Mouse (Mus musculus): Measurements from ENCODE around the gene Psmb8.

The Psmb8 gene

DNA sequence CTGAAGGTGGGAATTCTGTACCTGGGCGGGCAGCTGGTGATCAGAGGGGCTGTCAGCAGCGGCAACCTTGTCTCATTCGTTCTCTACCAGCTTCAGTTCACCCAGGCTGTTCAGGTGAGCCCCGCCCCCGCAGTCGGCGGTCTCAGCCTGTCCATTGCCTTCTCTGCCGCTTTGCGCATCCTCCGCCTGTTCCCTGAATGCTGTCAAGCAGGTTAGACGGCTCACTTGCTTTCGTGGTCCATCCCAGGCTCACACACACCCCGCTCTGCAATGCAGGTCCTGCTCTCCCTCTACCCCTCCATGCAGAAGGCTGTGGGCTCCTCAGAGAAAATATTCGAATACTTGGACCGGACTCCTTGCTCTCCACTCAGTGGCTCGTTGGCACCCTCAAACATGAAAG lies 4.7 kb upstream of the Psmb8 start:
- in situ Hi-C loops (cut with MboI; ENCODE audit: low sequenced_read_pairs): no loop called here

DNA sequence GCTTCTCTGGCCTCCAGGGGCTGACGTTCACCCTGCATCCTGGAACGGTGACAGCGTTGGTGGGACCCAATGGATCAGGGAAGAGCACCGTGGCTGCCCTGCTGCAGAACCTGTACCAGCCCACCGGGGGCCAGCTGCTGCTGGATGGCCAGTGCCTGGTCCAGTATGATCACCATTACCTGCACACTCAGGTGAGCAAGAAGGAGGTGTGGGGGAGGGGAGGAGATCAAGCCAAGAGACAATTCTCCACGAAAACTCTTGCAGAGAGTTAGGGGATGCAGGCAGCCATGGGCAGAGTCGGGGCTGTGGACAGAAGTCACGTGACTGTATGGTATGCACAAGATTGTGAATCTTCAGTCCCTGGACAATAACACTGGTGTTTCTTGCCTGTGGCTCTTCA lies 4.1 kb upstream of the Psmb8 start:
- in situ Hi-C loops (cut with MboI; ENCODE audit: low sequenced_read_pairs): no loop called here

DNA sequence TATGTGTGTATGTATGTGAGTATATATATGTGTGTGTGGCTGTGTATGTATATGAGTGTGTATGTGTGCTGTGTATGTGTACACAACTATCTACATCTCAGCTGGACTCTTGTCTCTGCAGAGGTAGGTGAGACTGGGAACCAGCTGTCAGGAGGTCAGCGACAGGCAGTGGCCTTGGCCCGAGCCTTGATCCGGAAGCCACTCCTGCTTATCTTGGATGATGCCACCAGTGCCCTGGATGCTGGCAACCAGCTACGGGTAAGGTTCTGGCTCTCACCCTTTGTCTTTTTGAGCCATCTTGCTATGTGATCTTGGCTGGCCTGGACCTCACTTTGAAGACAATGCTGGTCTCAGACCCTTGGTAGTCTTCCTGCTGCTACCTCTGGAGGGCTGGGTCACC lies 2.8 kb upstream of the Psmb8 start:
- in situ Hi-C loops (cut with MboI; ENCODE audit: low sequenced_read_pairs): no loop called here

DNA sequence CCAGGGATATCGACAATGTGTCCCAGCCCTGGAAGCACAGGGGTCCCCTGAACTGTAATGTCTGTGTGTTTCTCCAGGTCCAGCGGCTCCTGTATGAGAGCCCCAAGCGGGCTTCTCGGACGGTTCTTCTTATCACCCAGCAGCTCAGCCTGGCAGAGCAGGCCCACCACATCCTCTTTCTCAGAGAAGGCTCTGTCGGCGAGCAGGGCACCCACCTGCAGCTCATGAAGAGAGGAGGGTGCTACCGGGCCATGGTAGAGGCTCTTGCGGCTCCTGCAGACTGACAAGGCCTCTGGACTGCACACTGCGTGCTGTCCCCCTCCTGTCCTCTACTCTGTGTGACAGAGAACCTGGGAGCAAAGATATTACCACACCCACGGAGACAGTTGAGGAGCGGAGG lies 1.0 kb upstream of the Psmb8 start:
- in situ Hi-C loops (cut with MboI; ENCODE audit: low sequenced_read_pairs): no loop called here

DNA sequence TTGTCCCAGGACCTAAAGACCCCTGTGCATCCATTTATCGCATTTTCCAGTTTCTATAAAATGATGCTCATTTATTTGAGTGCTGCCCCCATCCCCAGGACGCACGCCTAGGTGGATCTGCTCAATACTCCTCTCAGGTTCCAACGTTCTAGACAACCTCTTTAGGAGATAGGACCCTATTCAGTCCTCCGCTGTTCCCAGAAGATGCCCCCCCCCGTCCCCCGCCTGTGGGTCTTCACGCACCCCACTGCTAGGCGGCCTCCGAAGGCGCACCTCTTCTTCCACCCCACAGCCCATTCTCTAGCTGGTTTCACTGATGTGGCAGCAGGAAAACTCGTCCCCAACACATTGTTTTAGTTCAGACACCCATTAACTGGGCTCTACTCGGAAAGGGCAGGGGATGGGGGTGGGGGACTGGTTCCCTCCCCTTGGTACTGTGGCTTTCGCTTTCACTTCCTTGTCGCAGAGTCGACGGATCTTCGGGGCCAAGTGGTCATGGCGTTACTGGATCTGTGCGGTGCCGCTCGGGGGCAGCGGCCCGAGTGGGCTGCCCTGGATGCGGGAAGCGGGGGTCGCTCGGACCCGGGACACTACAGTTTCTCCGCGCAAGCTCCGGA lies 491 bp downstream of the Psmb8 start:
- in situ Hi-C loops (cut with MboI; ENCODE audit: low sequenced_read_pairs): no loop called here

DNA sequence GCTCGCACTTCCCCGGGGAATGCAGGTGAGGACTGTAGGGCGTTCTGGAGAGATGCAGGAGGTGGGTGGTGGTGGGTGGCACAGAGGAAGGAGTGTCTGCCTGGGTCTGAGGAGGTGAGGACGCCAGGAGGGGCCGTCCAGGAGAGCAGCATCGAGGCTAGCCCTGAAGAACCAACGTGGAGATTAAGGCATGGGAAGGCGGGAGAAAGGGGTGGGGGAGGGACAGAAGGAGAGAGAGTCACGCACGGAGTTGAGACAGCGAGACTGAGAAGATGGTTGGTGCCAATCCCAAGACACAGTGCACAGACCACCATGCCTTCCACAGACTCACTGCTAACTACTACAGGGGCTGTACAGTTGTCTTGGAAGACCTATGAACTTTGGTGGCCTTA lies 996 bp downstream of the Psmb8 start:
- in situ Hi-C loops (cut with MboI; ENCODE audit: low sequenced_read_pairs): no loop called here

DNA sequence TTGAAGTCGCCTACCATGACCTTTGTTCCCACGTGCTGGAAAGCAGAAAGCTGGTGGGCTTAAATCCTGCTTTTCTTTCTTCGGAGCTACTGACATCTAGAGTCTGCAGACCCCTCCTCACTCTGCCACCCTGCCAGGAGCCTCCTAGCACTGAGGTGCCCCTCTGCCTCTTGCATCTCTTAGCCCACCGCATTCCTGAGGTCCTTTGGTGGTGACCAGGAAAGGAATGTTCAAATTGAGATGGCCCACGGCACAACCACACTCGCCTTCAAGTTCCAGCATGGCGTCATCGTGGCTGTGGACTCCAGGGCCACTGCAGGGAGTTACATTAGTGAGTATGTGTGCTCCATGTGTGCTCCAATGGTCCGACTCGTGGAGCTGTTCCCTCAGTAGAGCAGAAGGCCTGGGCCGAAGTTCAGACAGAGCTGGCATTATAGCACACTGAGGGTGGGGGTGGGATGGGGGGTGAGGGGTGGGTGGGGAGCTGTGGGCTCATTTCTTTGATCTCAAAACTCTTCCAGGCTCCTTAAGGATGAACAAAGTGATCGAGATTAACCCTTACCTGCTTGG lies 1.6 kb downstream of the Psmb8 start:
- in situ Hi-C loops (cut with MboI; ENCODE audit: low sequenced_read_pairs): no loop called here

DNA sequence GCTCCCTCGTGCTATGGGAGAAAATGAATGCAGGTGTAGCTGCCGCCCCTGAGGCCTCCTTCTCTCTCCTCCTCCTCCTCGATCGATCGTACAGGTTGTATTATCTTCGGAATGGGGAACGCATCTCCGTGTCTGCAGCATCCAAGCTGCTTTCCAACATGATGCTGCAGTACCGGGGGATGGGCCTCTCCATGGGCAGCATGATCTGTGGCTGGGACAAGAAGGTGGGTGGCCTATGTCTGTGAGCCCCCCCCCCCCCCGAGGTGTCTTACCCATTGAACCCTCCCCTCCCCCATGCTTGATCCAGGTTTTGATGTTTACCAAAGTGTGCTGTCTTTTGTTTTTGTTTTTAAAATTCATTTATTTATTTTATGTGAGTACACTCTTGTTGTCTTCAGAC lies 2.5 kb downstream of the Psmb8 start:
- in situ Hi-C loops (cut with MboI; ENCODE audit: low sequenced_read_pairs): no loop called here

DNA sequence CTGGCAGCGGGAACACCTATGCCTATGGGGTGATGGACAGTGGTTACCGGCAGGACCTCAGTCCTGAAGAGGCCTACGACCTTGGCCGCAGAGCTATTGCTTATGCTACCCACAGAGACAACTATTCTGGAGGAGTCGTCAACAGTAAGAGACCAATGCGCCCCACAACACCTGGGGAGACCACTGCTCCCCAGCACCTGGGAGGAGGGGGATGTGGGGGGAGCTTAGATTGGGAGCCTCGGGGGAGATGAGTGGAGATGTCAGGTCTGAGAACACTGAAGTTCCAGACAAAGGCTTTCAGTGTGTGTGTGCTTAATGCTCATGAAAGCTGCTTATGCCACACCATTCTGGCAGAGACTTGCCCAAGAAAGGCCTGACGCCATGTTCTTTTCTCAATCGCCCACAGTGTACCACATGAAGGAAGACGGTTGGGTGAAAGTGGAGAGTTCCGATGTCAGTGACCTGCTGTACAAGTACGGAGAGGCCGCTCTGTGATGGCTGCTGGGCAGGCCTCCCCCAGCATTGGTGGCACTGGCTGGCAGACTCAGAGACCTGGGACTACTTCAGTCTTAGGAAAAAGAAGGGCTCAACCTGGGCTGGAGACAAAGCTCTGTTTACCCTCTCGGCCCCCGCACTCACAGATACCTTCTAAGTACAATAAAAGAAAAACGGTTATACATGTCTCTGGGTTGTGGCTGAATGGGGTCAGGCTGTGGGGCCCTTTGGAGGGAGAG lies 3.4 kb downstream of the Psmb8 start:
- in situ Hi-C loops (cut with MboI; ENCODE audit: low sequenced_read_pairs): no loop called here

DNA sequence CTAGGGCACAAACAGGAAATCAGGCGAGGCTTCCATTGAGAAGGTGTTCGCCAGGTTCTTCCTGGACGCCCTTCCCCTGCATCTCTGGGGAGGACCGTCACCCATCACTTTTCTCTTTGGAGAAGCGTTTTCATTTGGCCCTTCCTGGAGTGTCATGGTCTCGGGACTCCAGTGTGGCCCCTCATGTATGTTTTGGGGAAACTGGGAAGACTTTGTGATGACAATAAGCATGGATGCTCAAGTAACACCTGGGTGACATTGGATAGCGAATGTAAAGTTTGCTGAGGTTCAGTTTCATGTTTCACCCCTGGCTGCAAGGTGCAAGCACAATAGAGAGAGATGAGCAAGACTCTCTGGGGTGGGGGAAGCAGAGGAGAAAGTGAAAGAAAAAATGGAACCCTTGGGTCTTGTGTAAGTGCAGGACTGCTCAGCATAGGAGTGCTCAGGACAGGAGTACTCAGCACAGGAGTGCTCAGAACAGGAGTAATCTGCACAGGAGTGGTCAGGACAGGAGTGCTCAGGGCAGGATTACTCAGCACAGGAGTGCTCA lies 4.1 kb downstream of the Psmb8 start:
- in situ Hi-C loops (cut with MboI; ENCODE audit: low sequenced_read_pairs): no loop called here

DNA sequence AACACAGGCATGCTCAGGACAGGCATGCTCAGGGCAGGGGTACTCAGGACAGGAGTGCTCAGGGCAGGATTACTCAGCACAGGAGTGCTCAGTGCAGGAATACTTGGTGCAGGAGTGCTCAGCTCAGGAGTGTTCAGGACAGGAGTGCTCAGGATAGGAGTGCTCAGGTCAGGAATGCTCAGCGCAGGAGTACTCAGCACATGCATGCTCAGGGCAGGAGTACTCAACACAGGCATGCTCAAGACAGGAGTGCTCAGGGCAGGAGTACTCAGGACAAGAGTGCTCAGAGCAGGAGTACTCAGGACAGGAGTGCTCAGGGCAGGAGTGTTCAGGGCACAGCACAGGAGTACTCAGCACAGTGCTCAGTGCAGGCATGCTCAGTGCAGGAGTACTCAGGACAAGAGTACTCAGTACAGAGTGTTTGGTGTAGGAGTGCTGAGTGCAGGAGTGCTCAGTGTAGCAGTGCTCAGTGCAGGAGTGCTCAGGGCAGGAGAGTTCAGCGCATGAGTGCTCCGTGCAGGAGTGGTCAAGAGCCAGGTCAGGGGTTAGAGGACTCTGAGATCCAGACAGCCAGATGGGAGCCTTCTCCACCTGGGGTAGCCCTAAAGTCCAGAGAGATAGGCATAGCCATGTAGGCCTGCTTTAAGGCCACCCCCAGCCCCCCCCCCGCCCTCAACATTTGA lies 5.4 kb downstream of the Psmb8 start:
- in situ Hi-C loops (cut with MboI; ENCODE audit: low sequenced_read_pairs): no loop called here

DNA sequence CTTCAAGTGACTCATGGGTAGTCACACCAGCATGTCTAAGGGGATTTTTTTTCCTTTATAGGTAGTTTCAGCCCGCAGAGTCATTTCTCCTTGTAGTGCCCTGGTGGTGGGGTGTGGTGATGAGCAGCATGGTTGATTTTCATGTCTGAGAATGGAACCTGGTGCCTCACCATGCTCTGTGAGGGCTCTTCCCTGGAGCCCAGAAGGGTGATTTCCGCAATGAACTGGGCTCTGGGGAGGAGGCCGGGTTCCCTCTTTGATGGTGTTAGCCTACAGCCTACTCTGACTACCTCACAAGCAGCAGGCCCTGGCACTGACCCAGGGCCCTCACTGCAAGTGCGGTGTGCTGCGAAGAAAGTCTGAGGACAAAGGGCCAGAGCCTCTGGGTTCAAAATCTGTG lies 5.9 kb downstream of the Psmb8 start, which contains the start of gene Tap2:
Tap2 (plus strand) TSS at position 84 of the 400 bp plus-strand sequence.
- in situ Hi-C loops (cut with MboI; ENCODE audit: low sequenced_read_pairs): no loop called here

DNA sequence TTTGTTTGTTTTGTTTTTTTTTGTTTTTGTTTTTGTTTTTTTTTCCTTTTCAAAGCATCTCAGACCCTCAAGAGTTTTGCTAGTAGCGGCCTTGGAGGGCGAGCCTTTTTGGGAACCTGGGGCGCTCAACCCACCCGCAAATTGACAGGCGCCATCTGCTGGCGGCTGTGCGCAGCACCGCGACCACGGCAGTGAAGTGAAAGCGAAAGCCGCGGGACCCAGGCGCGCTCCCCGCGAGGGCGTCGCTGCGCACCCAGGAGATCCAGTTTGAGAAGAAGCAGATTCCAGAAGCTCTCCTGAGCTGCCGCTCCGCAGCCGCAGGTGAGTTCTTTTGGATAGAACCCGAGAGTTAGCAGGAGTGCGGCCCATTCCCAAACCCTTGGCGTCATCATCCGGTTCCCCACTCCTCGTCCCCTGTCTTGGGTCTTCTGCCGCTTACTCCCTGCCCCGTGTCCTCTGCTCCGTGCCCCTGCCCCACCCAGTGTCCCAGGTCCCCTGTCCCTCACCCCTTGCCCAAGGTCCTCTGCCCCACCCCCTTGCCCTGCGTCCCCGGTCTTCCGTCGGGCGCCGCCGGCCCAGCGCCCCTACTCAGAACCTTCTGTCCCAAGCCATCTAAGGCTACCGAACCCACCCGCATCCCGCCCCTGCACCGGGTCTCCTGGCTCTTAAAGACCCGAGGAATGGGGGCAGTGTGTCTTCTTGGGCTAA lies 6.9 kb downstream of the Psmb8 start:
- in situ Hi-C loops (cut with MboI; ENCODE audit: low sequenced_read_pairs): no loop called here

DNA sequence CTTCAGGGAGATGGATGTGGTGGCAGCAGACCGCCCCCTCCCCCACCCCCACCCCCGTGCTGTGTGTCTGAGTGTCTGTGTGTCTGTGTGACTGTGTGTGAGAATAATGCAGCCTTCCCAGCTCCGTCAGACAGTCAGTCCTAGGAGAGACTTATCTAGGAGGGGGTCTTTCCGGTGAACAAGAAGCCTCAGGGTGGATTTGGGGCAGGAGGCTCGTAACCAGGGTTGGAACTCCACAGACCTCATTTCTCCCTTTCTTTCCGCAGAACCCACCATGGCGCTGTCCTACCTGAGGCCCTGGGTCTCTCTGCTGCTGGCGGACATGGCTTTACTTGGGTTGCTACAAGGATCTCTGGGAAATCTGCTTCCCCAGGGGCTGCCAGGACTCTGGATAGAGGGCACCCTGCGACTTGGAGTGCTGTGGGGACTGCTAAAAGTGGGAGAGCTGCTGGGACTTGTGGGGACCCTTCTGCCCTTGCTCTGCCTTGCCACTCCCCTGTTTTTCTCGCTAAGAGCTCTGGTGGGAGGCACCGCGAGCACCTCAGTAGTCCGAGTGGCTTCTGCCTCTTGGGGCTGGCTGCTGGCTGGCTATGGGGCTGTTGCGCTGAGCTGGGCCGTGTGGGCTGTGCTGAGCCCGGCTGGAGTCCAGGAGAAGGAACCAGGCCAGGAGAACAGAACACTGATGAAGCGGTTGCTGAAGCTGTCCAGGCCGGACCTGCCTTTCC lies 7.7 kb downstream of the Psmb8 start:
- in situ Hi-C loops (cut with MboI; ENCODE audit: low sequenced_read_pairs): no loop called here

DNA sequence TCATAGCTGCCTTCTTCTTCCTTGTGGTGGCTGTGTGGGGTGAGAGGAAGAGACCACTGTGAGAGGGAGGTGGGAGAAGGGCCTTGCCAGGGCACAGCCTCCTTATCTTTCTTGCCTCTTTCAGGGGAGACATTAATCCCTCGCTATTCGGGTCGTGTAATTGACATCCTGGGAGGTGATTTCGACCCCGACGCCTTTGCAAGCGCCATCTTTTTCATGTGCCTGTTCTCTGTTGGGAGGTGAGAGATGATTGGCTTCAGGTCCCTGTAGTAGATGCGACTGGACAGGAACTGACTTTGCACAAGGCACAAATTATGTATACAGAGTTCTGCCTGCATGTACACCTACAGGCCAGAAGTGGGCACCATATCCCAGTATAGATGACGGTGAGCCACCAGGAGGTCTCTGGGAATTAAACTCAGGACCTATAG lies 8.2 kb downstream of the Psmb8 start:
- in situ Hi-C loops (cut with MboI; ENCODE audit: low sequenced_read_pairs): no loop called here

DNA sequence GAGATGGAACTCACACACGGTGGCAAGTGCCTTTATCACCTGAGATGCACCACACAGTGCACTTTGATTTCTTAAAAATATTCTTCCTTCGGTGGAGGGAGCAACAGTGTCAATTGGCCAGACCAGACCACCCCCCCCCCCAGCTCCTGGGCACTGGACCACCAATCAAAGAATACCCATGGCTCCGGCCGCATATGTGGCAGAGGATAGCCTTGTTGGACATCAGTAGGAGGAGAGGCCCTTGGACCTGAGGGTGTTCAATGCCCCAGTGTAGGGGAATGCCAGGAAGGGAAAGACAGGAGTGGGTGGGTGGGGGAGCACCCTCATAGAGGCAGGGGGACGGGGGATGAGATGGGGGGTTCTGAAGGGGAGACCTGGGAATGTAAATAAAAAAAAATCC lies 9.2 kb downstream of the Psmb8 start:
- in situ Hi-C loops (cut with MboI; ENCODE audit: low sequenced_read_pairs): no loop called here

DNA sequence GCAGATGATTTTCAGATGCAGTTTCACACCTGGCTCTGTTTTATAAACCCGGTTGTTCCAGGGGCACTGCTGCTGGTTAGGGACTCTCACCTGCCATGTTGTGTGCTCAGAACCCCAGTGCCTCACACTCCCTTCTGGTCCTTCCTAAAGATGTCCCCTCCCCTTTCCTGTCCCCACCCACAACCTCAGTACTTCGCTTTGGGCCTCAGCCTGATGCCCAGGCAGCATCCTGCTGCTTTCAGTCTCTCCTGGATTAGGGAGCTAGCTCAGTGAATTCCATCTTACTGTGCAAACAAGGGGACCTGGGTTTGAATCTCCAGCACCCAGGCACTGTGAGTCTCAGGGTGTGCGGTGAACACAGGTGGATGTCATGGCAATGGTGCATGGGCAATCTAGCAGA lies 9.9 kb downstream of the Psmb8 start:
- in situ Hi-C loops (cut with MboI; ENCODE audit: low sequenced_read_pairs): no loop called here

DNA sequence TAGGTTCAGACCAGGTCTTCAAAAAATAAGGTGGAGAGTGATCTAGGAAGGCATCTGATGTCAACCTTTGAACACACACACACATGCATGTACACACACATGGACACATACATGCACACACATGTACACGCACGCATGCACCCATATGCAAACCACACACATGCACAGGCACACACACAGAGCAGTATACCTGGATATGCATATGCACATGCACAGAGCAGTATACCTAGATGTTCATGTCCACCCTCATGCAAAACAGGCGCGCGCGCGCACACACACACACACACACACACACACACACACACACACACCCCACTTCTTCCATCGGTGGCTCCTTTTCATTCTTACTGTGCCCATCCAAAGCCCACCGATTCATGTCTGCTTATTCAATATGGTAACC lies 10.3 kb downstream of the Psmb8 start:
- in situ Hi-C loops (cut with MboI; ENCODE audit: low sequenced_read_pairs): no loop called here

DNA sequence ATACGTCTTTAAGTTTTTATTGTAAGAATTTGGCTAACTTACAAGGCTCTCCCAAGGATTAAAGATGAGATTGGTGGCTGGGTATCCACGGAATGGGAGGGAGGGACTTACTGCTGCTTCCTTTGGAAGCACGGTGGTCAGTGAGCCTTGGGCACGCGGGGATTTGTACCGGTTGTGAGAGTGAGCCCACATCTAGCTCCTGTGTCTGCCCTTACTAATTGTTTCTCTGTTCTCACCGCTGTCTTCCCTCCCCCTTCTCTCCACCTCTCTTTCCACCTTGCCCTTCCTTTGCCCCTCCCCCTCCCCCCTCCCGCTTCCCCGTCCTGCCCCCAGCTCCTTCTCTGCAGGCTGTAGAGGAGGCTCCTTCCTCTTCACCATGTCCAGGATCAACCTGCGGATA lies 10.9 kb downstream of the Psmb8 start:
- in situ Hi-C loops (cut with MboI; ENCODE audit: low sequenced_read_pairs): no loop called here

DNA sequence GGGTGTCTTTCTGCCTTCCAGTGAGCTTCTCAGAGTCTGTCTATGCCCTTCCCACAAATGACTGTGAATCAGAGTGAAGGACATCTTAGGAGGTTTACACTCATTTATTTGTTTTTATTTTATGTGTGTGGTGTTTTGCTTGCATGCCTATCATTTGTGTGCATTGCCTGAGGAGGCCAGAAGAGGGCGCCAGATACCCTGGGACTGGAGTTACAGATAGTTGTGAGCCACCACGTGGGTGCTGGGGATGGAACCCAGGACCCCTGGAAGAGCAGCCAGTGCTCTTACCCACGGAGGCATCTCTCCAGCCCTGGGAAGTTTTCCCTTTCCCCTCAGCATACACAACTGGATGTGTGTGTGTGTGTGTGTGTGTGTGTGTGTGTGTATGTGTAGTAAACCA lies 12.2 kb downstream of the Psmb8 start:
- in situ Hi-C loops (cut with MboI; ENCODE audit: low sequenced_read_pairs): no loop called here

Data from CH12F3 (cell line).